Mouse (Mus musculus): ENCODE measurements around the gene Slc35g3. TPM values are rescaled to one million over a fixed set of nuclear protein-coding genes. Genes with fewer than 3 reads are reported as not detected.

The Slc35g3 gene
- polyA plus RNA-seq, 1 experiment from 2014 or later: 0.26 TPM

DNA sequence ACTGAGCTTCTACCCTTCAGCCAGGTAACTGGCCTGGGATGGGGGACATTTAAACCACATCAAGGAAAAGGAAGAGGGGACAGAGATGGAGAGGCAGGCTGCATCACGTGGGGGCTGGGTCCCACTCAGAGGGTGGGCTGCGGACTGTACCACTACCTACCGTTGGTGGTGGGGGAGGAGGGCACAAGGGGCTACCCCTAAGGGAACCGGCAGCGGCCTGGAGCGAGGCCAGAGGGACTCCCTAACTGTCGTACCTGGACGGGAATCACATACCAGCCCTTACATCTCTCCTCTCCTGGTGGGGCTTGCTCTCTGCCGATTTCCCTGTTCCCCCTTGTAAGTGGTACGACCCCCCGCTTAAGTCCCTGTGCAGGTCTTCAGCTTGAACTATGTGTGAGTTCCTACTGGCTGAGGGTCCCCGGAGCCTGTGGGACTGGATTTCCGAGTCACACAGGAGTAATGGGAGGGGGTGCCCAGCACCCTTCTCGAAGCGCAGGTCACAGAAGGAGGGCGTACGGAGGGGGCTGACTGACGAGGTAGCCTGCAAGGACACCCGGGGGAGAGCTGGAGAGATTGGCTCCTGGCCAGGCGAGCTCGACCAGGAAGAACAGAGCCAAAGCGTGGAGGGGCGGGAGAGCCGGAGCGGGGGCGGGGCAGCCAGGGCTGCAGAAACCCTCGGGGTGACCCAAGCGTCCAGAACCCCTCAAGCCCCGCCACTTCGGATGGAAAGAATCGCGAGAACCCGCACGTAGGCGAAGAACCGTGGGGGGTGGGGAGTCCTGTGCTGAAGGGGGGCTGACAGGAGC, 38.8 kb upstream of the Slc35g3 start:
- Histone ChIP-seq H3K27me3 (peaks cover 51% of the 10 kb centered on the region), H3K9ac (peak overlapping the region; percentile 76), H3K4me2 (peak overlapping the region; percentile 97), H3K9me3 (replicated peaks) (no peaks in the 10 kb centered on the region), H3K4me1 (peaks cover 69% of the 10 kb centered on the region), H3K4me3 (peak overlapping the region; percentile 54), H3K27ac (peak overlapping the region; percentile 91), H3K36me3 (ENCODE audit: poor library complexity, severe bottlenecking) (no peaks in the 10 kb centered on the region)
- WGBS: 1% methylated on average over 32 of the region's 36 CpGs
- peak; percentile 80 for ATAC-seq

DNA sequence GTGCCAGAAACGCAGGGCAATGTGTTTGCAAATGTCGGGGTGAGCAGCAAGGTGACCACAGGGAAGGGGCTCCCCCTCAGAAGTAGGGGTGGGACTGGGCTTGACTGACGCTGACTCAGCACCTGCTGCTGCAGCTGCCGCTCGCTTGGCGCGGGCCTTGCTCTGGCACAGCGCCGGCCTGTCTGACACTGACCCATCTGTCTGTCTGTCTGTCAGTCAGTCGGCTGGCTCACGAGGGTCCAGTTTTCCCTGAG, 38.3 kb upstream of the Slc35g3 start:
- H3K36me3 ChIP-seq (ENCODE audit: poor library complexity, severe bottlenecking): no peaks in the 10 kb centered on the region
- H3K4me2 ChIP-seq: peak overlapping the region; percentile 97
- no peaks in the 10 kb centered on the region for H3K9me3 ChIP-seq (replicated peaks)
- peaks cover 46% of the 10 kb centered on the region for H3K27me3 ChIP-seq
- 2% methylated on average over 11 of the region's 11 CpGs for WGBS
- peak overlapping the region; percentile 91 for H3K27ac ChIP-seq
- peak; percentile 44 for ATAC-seq
- peak overlapping the region; percentile 76 for H3K9ac ChIP-seq
- H3K4me3 ChIP-seq: peak overlapping the region; percentile 54
- H3K4me1 ChIP-seq: peaks cover 72% of the 10 kb centered on the region

DNA sequence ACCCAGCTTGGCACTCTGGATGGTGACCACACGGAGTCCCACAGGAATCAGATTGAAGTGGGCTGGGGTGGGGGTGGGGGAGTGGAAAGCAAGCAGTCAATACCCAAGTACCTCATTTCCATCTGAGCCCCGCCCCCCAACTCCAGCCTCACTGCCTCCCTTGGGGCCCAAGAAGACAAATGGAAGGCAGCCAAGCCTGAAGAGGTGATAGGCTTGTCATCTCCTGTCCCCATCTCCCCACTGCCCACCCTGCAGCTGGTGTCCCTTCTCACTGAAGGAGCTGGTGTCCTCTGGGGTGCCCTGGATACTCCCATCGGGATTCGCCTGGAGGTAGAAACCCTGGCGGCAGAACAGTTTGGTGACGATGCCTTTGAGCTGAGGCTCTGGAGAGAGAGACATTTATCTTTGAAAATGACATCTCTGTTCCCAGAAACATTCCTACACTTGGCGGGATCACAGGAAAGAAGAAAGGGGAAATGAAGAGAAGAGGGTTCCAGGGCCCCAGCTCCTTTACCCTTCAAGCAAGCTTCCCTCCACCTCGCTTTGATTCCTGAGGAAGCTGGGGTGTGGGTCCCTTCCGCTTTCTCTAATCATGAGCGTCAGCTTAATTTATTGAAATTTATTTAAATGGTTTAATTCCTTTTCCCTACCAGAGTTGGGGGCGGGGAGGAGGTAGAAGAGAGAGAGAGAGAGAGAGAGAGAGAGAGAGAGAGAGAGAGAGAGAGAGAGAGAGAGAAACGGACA, 37.8 kb upstream of the Slc35g3 start:
- Histone ChIP-seq H3K27me3 (peaks cover 41% of the 10 kb centered on the region), H3K4me2 (peak overlapping the region; percentile 97), H3K4me1 (peaks cover 69% of the 10 kb centered on the region), H3K36me3 (ENCODE audit: poor library complexity, severe bottlenecking) (no peaks in the 10 kb centered on the region), H3K27ac (peak overlapping the region; percentile 91), H3K9ac (peak overlapping the region; percentile 76), H3K4me3 (peak overlapping the region; percentile 54), H3K9me3 (replicated peaks) (no peaks in the 10 kb centered on the region)
- WGBS: 18% methylated on average over 12 of the region's 12 CpGs
- no peak for ATAC-seq

DNA sequence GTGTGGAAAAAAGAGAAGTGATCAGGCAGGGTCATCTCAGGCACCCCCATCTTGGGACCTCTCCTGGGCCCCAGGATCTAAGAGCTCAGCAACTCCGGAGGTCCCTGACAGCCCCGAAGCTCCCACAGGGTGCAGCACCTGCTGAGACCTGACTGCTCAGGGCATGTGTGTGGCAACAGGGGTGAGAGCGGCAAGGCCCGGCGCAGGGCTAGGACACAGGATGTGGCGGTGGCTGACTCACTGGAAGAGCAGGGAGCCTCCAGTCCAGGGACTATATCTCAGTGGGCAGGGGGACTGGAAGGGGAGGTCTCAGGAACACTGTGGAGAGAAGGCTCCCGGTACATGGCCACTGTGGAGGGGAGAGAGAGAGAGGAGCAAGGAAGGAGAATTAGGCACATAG, 36.2 kb upstream of the Slc35g3 start:
- H3K4me3 ChIP-seq: no peak overlapping the region
- H3K4me2 ChIP-seq: peak overlapping the region; percentile 1; the same call in 1 of the 2 replicates
- 83% methylated on average over 7 of the region's 7 CpGs for WGBS
- no peak for ATAC-seq
- H3K9me3 ChIP-seq (replicated peaks): no peaks in the 10 kb centered on the region
- H3K27ac ChIP-seq: no peak overlapping the region
- H3K4me1 ChIP-seq: peaks cover 52% of the 10 kb centered on the region
- H3K27me3 ChIP-seq: peaks cover 43% of the 10 kb centered on the region
- H3K36me3 ChIP-seq (ENCODE audit: poor library complexity, severe bottlenecking): no peaks in the 10 kb centered on the region
- H3K9ac ChIP-seq: no peak overlapping the region

DNA sequence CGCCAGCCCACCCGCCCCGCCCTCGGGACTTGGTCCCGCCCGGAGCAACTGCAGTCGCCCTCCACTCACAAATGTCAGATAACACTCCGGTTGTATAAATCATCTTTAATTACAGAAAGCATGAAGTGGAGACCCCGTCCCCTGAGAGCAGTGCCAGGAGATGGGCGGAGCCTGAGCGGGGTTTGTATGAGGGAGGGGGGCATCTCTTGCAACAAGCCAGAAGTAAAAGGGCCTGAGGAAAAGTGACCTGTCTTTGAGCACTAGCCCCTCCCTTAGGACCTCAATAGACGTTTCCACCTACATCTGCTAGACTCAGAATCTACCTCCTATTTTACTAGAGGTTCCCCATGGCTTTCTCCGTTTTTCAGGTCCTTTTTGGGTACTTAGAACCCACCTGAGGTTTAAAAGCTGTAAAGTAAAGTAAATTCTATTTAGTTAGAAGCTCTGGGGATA, 34.2 kb upstream of the Slc35g3 start:
- peak overlapping the region; percentile 73 for H3K4me2 ChIP-seq
- H3K9me3 ChIP-seq (replicated peaks): no peaks in the 10 kb centered on the region
- H3K4me3 ChIP-seq: peak overlapping the region; percentile 42
- no peak for ATAC-seq
- H3K27ac ChIP-seq: no peak overlapping the region
- peak overlapping the region; percentile 53; the same call in 1 of the 2 replicates for H3K9ac ChIP-seq
- peaks cover 34% of the 10 kb centered on the region for H3K4me1 ChIP-seq
- WGBS: 4% methylated on average over 13 of the region's 13 CpGs
- peaks cover 35% of the 10 kb centered on the region for H3K27me3 ChIP-seq
- H3K36me3 ChIP-seq (ENCODE audit: poor library complexity, severe bottlenecking): no peaks in the 10 kb centered on the region

DNA sequence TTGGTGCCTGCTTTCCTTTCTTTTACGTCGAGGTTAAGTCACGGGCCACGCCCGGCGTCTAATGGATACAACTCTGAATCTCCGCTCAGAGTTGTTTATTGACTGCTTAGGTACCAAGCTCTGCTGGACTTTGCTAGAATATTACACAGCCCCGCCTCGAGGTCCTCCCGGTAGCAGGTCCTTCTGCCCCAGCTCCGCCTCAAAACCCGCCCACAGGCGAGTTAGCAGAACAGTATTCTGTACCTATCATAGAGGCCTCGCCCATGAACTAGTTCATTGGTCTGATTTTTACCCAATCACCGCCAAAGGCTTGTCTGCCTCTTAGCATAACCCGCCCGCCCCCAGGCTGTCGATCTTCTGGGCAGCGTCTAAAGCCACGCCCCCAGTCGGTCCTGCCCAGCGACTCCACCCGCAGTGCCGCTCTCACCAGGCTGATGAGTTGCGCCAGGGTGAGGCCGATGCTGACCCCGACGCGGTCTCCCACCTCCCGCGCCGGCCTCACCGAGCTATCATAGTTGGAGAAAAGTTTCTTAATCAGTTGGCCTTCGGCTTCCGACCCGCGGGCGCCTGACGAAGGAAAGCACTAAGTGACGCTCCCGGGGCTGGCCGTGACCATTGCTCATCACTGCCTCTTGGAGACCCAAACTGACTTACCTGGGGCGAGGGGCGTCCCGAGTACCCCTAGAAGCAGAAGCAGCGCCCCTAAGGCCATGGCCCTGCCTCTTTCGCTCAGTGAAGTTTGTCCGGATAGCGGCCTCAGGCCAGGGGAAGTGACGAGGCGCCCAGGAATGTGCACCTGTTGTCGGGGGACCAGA, 33.6 kb upstream of the Slc35g3 start, which contains the start of gene Chrnb1:
Gene Chrnb1 (minus strand): TSS at position 776 of the 815 bp plus-strand sequence.
- H3K27ac ChIP-seq: no peak within 1 kb of the TSS
- peak within 1 kb of the TSS; percentile 73 for H3K4me2 ChIP-seq
- peak; percentile 96 for ATAC-seq
- H3K36me3 ChIP-seq (ENCODE audit: poor library complexity, severe bottlenecking): no peaks in the 10 kb centered on the region
- peaks cover 31% of the 10 kb centered on the region for H3K4me1 ChIP-seq
- H3K4me3 ChIP-seq: peak within 1 kb of the TSS; percentile 42
- peaks cover 35% of the 10 kb centered on the region for H3K27me3 ChIP-seq
- peak within 1 kb of the TSS; percentile 53 for H3K9ac ChIP-seq
- WGBS: 2% methylated on average over 52 of the region's 52 CpGs
- H3K9me3 ChIP-seq (replicated peaks): no peaks in the 10 kb centered on the region

DNA sequence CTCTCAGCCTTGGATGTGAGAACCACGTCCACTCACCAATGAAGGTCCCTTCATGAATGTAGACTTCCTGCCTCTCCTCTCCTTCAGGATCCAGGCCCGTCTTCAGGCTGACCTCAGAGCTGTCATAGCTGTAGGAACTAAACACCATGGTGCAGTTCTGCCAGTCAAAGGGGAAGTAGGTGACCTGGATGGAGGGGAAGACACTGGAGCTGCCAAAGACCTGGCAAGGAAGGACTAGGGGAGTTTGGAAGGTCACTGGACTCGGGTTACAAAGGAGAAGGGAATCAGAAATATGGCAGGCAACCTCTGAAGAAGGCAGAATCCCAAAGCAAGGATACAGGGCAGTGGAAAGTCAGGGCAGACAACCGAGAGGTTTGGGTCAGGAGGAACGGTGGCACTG, 31.7 kb upstream of the Slc35g3 start:
- Histone ChIP-seq H3K27ac (no peak overlapping the region), H3K36me3 (ENCODE audit: poor library complexity, severe bottlenecking) (no peaks in the 10 kb centered on the region), H3K27me3 (peaks cover 35% of the 10 kb centered on the region), H3K9me3 (replicated peaks) (no peaks in the 10 kb centered on the region), H3K4me3 (no peak overlapping the region), H3K9ac (no peak overlapping the region), H3K4me1 (peaks cover 12% of the 10 kb centered on the region), H3K4me2 (no peak overlapping the region)
- ATAC-seq: no peak
- 61% methylated on average over 5 of the region's 5 CpGs for WGBS

DNA sequence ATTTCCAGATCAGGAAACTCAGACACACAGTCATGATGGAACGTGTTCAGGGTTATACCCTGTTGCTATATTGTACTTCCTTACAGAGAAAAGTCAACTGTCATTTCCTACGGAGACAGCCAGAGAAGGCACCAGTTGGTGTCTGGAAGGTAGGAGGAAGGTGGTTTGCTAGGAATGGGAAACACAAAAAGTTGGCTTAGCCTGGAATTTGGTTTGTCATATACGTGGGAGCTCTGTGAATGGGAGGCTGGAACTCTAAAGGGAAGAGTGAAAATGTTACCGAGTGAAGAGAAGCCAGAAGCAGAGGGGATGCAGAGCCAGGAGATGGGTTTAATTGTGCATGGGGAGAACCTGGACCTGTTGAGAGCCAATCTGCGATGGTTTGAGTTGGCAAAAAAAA, 29.7 kb upstream of the Slc35g3 start:
- H3K27me3 ChIP-seq: peaks cover 22% of the 10 kb centered on the region
- WGBS: 77% methylated on average over 5 of the region's 5 CpGs
- no peaks in the 10 kb centered on the region for H3K9me3 ChIP-seq (replicated peaks)
- no peaks in the 10 kb centered on the region for H3K36me3 ChIP-seq (ENCODE audit: poor library complexity, severe bottlenecking)
- no peak for ATAC-seq
- no peak overlapping the region for H3K9ac ChIP-seq
- H3K4me2 ChIP-seq: no peak overlapping the region
- H3K4me1 ChIP-seq: peaks cover 11% of the 10 kb centered on the region
- H3K4me3 ChIP-seq: no peak overlapping the region
- H3K27ac ChIP-seq: no peak overlapping the region

DNA sequence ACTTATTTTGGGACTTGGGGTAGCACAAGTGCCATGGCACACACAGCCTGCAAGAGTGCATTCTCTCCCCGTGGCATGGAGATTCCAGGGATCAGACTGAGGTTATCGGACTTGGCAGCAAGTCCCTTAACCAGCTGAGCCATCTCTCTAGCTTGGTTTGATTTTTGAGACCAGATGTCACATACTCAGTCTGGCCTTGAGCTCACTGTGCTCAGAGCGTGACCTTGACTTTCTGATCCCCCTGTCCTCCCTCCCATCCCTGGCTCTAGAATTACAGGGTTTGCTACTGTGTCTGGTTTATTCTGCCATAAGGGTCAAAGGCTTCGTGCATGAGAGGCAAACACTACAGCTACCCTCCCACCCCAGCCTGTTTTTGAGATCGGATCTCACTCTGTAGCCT, 27.7 kb upstream of the Slc35g3 start:
- Histone ChIP-seq H3K4me1 (no peaks in the 10 kb centered on the region), H3K27me3 (peaks cover 18% of the 10 kb centered on the region), H3K4me3 (no peak overlapping the region), H3K36me3 (ENCODE audit: poor library complexity, severe bottlenecking) (no peaks in the 10 kb centered on the region), H3K9me3 (replicated peaks) (no peaks in the 10 kb centered on the region), H3K4me2 (no peak overlapping the region), H3K9ac (no peak overlapping the region), H3K27ac (no peak overlapping the region)
- 79% methylated on average over 5 of the region's 5 CpGs for WGBS
- no peak for ATAC-seq

DNA sequence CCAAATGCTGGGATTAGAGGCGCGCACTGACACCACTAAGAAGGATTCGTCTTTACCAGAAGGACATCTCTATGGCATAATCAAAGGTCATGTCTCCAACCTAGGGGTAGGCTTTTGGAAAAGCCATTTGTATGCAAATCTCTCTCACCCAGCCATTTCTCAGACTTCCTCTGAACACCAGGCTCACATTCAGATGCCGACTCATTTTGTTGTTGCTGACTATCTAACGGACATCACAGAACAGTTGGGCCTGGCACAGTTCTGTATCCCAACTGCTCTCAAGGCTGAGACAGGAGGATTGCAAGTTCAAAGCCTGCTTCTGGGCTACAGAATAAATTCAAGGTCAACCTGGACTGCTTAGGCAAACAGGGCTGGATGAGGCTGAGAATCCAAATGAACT, 25.5 kb upstream of the Slc35g3 start:
- ATAC-seq: no peak
- peaks cover 3% of the 10 kb centered on the region; the same call in 1 of the 2 replicates for H3K27me3 ChIP-seq
- no peak overlapping the region for H3K4me2 ChIP-seq
- H3K9ac ChIP-seq: no peak overlapping the region
- H3K36me3 ChIP-seq (ENCODE audit: poor library complexity, severe bottlenecking): no peaks in the 10 kb centered on the region
- H3K4me3 ChIP-seq: no peak overlapping the region
- no peak overlapping the region for H3K27ac ChIP-seq
- no peaks in the 10 kb centered on the region for H3K4me1 ChIP-seq
- H3K9me3 ChIP-seq (replicated peaks): no peaks in the 10 kb centered on the region
- WGBS: 87% methylated on average over 5 of the region's 5 CpGs

DNA sequence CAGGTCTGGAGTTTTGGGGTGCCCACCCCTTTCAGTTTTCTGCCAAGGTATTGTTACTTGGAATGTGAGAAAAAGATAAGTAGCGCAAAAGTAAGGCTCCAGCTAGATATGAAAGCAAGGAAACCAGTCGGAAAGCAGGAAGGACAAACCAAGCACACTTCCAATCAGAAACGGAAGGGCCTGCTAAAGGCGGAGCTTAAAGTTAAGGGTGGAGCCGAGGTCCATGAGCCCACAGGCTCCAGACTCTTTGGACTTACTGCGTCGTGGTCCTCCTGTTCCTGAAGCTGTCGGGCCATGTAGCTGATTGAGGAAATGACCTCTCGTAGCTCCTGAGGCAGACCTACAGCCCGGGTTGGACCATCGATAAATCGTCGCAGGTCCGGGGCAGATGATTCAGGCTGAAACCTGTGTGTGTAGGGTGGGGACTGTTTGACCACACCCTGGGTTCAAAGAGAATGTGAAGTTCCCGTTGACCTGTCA, 23.1 kb upstream of the Slc35g3 start:
- no peak overlapping the region for H3K4me3 ChIP-seq
- H3K9ac ChIP-seq: no peak overlapping the region
- no peak overlapping the region for H3K27ac ChIP-seq
- no peak for ATAC-seq
- H3K27me3 ChIP-seq: 0 out of 2 replicates have a peak, but pooled peaks cover 7% of the 10 kb centered on the region
- no peaks in the 10 kb centered on the region for H3K9me3 ChIP-seq (replicated peaks)
- WGBS: 57% methylated on average over 15 of the region's 15 CpGs
- no peaks in the 10 kb centered on the region for H3K4me1 ChIP-seq
- no peaks in the 10 kb centered on the region for H3K36me3 ChIP-seq (ENCODE audit: poor library complexity, severe bottlenecking)
- no peak overlapping the region for H3K4me2 ChIP-seq

All from forebrain, embryonic 13.5 days (tissue).